Mouse (Mus musculus) olfactory bulb, adult 2 months (tissue): ENCODE results near the gene Arhgef19.

Experiments used
- CTCF ChIP-seq: fragments of 200-500 bp; IDR thresholded peaks from 2 replicates; pipeline ENCODE4 v1.5.1; 2012; ENCODE audit warnings: low read depth, mild to moderate bottlenecking, low read length, moderate library complexity; ENCODE audit not compliant: insufficient read depth
- POLR2A ChIP-seq: fragments of 200-500 bp; IDR thresholded peaks from 2 replicates; pipeline ENCODE4 v1.6.1; 2012; ENCODE audit warnings: mild to moderate bottlenecking, low read depth, low read length, moderate library complexity; ENCODE audit not compliant: insufficient read depth

DNA sequence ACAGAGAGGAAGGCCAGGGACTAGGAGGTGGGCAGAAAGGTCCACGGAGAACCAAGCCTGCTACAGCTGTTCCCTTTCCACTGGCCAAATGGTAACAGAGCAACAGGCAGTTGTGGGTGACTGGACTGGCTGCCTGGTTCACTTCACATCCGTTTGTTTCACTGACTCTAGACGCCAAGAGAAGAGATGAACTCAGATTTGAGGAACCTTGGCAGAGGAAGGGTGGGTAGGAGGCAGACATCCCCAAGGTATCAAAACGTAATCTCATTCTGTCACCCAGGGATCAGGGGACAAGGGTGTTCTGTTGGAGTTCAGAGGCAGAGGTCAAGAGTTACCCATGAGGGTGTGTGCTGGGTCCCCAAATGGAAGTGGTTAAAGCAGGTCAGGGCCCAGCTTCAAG lies 60.9 kb downstream of the Arhgef19 start:
- TF ChIP-seq POLR2A (no peak), CTCF (no peak)
